Mouse (Mus musculus) hindbrain, embryonic 12.5 days (tissue): ENCODE measurements at regions not wholly inside any gene's neighbourhood (a gene's known extent, or its start where the extent isn't known, plus 50 kb on each side); places are given as distances from the start of the nearest gene placed in this dataset.

Source experiments
- ATAC-seq: fragments of 200-750 bp; cut with Nextera tagmentation; 2 replicates; pipeline ENCODE4 v1.8.0; 2017; ENCODE audit warnings: moderate TSS enrichment; ENCODE audit not compliant: low FRiP score
- H3K27ac ChIP-seq: fragments of 300-500 bp; sonication (generic); 2 replicates; pipeline ENCODE4 v1.5.1; 2016; ENCODE audit warnings: mild to moderate bottlenecking
- H3K27me3 ChIP-seq: fragments of 300-500 bp; sonication (generic); 2 replicates; pipeline ENCODE4 v1.6.1; 2016; ENCODE audit warnings: mild to moderate bottlenecking
- H3K36me3 ChIP-seq: fragments of 300-500 bp; sonication (generic); 2 replicates; pipeline ENCODE4 v1.6.1; 2016; ENCODE audit warnings: mild to moderate bottlenecking
- H3K4me1 ChIP-seq: fragments of 300-500 bp; sonication (generic); 2 replicates; pipeline ENCODE4 v1.6.1; 2016
- H3K4me2 ChIP-seq: fragments of 300-500 bp; sonication (generic); replicated peaks from 2 replicates; pipeline ENCODE4 v1.6.1; 2016; ENCODE audit warnings: mild to moderate bottlenecking
- H3K4me3 ChIP-seq: fragments of 300-500 bp; sonication (generic); 2 replicates; pipeline ENCODE4 v1.5.1; 2016; ENCODE audit warnings: mild to moderate bottlenecking
- H3K9ac ChIP-seq: fragments of 300-500 bp; sonication (generic); 2 replicates; pipeline ENCODE4 v1.6.1; 2016; ENCODE audit warnings: mild to moderate bottlenecking, moderate library complexity
- H3K9me3 ChIP-seq: fragments of 300-500 bp; sonication (generic); replicated peaks from 2 replicates; pipeline ENCODE4 v1.6.1; 2016; ENCODE audit warnings: mild to moderate bottlenecking
- WGBS: fragments of 180-500 bp; shearing (Covaris S2); methylation state at CpG from one replicate; pipeline ENCODE4 v1.1.7; 2016; 5-methylcytosine and 5-hydroxymethylcytosine counted together

- no peak overlapping the region for H3K27ac ChIP-seq
- H3K9ac ChIP-seq, result no peak overlapping the region
- no peaks in the 10 kb centered on the region for H3K9me3 ChIP-seq
- ATAC-seq, result no peak
- H3K4me2 ChIP-seq, result no peak overlapping the region
- H3K4me3 ChIP-seq, result no peak overlapping the region
- peaks cover 12% of the 10 kb centered on the region for H3K4me1 ChIP-seq
- 80% methylated on average over 3 of the region's 3 CpGs for WGBS
- no peaks in the 10 kb centered on the region; the same call in 1 of the 2 replicates for H3K27me3 ChIP-seq
- H3K36me3 ChIP-seq, result no peaks in the 10 kb centered on the region
Measured at GRCm38 (mm10) chr8:25328318-25328717, 504.1 kb upstream of the Adam5 start.

- no peaks in the 10 kb centered on the region for H3K9me3 ChIP-seq
- H3K9ac ChIP-seq, result no peak overlapping the region
- H3K4me2 ChIP-seq, result no peak overlapping the region
- no peak overlapping the region for H3K27ac ChIP-seq
- H3K36me3 ChIP-seq, result no peaks in the 10 kb centered on the region
- no peaks in the 10 kb centered on the region; the same call in 1 of the 2 replicates for H3K27me3 ChIP-seq
- H3K4me1 ChIP-seq, result peaks cover 6% of the 10 kb centered on the region
- WGBS, result 78% methylated on average over 6 of the region's 6 CpGs
- H3K4me3 ChIP-seq, result no peak overlapping the region
- no peak for ATAC-seq
Measured at GRCm38 (mm10) chr8:25326930-25327329, 502.8 kb upstream of the Adam5 start.

GRCm38 (mm10) chr8:25326257-25326656 is 502.1 kb upstream of the Adam5 start:
- 73% methylated on average over 12 of the region's 12 CpGs for WGBS
- ATAC-seq, result no peak
- H3K9ac ChIP-seq, result no peak overlapping the region

GRCm38 (mm10) chr8:25324731-25325130 is 500.6 kb upstream of the Adam5 start:
- Histone ChIP-seq H3K9ac (no peak overlapping the region), H3K9me3 (no peaks in the 10 kb centered on the region)

More at GRCm38 (mm10) chr8:25326257-25326656, 502.1 kb upstream of the Adam5 start:
- H3K36me3 ChIP-seq, result no peaks in the 10 kb centered on the region
- H3K4me1 ChIP-seq, result peaks cover 6% of the 10 kb centered on the region
- no peaks in the 10 kb centered on the region; the same call in 1 of the 2 replicates for H3K27me3 ChIP-seq
- H3K27ac ChIP-seq, result no peak overlapping the region
- H3K9me3 ChIP-seq, result no peaks in the 10 kb centered on the region
- H3K4me3 ChIP-seq, result no peak overlapping the region
- no peak overlapping the region for H3K4me2 ChIP-seq

GRCm38 (mm10) chr8:25323643-25324420 is 499.7 kb upstream of the Adam5 start:
- Histone ChIP-seq H3K9ac (no peak overlapping the region), H3K4me3 (no peak overlapping the region), H3K27ac (no peak overlapping the region), H3K4me1 (no peaks in the 10 kb centered on the region), H3K27me3 (no peaks in the 10 kb centered on the region), H3K36me3 (no peaks in the 10 kb centered on the region), H3K4me2 (no peak overlapping the region), H3K9me3 (no peaks in the 10 kb centered on the region)
- no peak for ATAC-seq
- WGBS, result 61% methylated on average over 19 of the region's 19 CpGs

More at GRCm38 (mm10) chr8:25324731-25325130, 500.6 kb upstream of the Adam5 start:
- ATAC-seq, result no peak
- Histone ChIP-seq H3K4me1 (peaks cover 4% of the 10 kb centered on the region), H3K4me2 (no peak overlapping the region), H3K4me3 (no peak overlapping the region), H3K27ac (no peak overlapping the region), H3K36me3 (no peaks in the 10 kb centered on the region), H3K27me3 (no peaks in the 10 kb centered on the region; the same call in 1 of the 2 replicates)
- WGBS, result 87% methylated on average over 9 of the region's 9 CpGs

- H3K36me3 ChIP-seq, result no peaks in the 10 kb centered on the region
- peaks cover 9% of the 10 kb centered on the region; the same call in 1 of the 2 replicates for H3K4me1 ChIP-seq
- no peak overlapping the region for H3K4me2 ChIP-seq
- no peak overlapping the region for H3K9ac ChIP-seq
- no peak for ATAC-seq
- H3K27ac ChIP-seq, result no peak overlapping the region
- H3K9me3 ChIP-seq, result no peaks in the 10 kb centered on the region
- H3K4me3 ChIP-seq, result no peak overlapping the region
- WGBS, result 85% methylated on average over 4 of the region's 4 CpGs
- no peaks in the 10 kb centered on the region for H3K27me3 ChIP-seq
Measured at GRCm38 (mm10) chr8:25316383-25316782, 492.2 kb upstream of the Adam5 start.

- Histone ChIP-seq H3K27ac (peak overlapping the region; percentile 40), H3K4me3 (no peak overlapping the region), H3K9me3 (no peaks in the 10 kb centered on the region), H3K9ac (no peak overlapping the region), H3K4me1 (peaks cover 14% of the 10 kb centered on the region), H3K27me3 (no peaks in the 10 kb centered on the region), H3K36me3 (no peaks in the 10 kb centered on the region), H3K4me2 (no peak overlapping the region)
- ATAC-seq, result no peak
- 43% methylated on average over 12 of the region's 12 CpGs for WGBS
Measured at GRCm38 (mm10) chr8:25311811-25312533, 487.8 kb upstream of the Adam5 start.

GRCm38 (mm10) chr8:25307956-25308355 is 483.8 kb upstream of the Adam5 start:
- ATAC-seq, result no peak
- no peaks in the 10 kb centered on the region for H3K9me3 ChIP-seq
- no peak overlapping the region for H3K27ac ChIP-seq
- H3K4me1 ChIP-seq, result peaks cover 22% of the 10 kb centered on the region
- H3K4me3 ChIP-seq, result no peak overlapping the region
- no peak overlapping the region for H3K9ac ChIP-seq
- H3K36me3 ChIP-seq, result no peaks in the 10 kb centered on the region
- H3K27me3 ChIP-seq, result no peaks in the 10 kb centered on the region
- no peak overlapping the region for H3K4me2 ChIP-seq
- WGBS, result 80% methylated on average over 4 of the region's 4 CpGs

- no peak overlapping the region for H3K9ac ChIP-seq
- no peaks in the 10 kb centered on the region for H3K27me3 ChIP-seq
- no peaks in the 10 kb centered on the region for H3K9me3 ChIP-seq
- H3K4me1 ChIP-seq, result peaks cover 21% of the 10 kb centered on the region
- H3K4me2 ChIP-seq, result no peak overlapping the region
- no peak for ATAC-seq
- 77% methylated on average over 11 of the region's 11 CpGs for WGBS
- no peaks in the 10 kb centered on the region for H3K36me3 ChIP-seq
- no peak overlapping the region for H3K4me3 ChIP-seq
- no peak overlapping the region for H3K27ac ChIP-seq
Measured at GRCm38 (mm10) chr8:25307511-25307910, 483.3 kb upstream of the Adam5 start.

GRCm38 (mm10) chr8:25306769-25307491 is 482.8 kb upstream of the Adam5 start:
- H3K27me3 ChIP-seq, result no peaks in the 10 kb centered on the region
- WGBS, result 71% methylated on average over 15 of the region's 15 CpGs
- no peaks in the 10 kb centered on the region for H3K9me3 ChIP-seq
- H3K4me2 ChIP-seq, result no peak overlapping the region
- H3K4me3 ChIP-seq, result no peak overlapping the region
- no peak overlapping the region for H3K9ac ChIP-seq
- no peaks in the 10 kb centered on the region for H3K36me3 ChIP-seq
- H3K4me1 ChIP-seq, result peaks cover 15% of the 10 kb centered on the region
- no peak overlapping the region for H3K27ac ChIP-seq
- ATAC-seq, result no peak
